In genomic region chr6:120955215-120955614, GRCm38 (mm10) we compare ENCODE assay signal across 8 mouse cellular contexts. TPM values are rescaled to one million over a fixed set of nuclear protein-coding genes. Genes with fewer than 3 reads are reported as not detected.
DNase-seq lines count a peak whose midpoint lies in the region; ATAC-seq and TF ChIP-seq lines count a peak whose summit lies in the region.

No protein-coding gene starts in this region.

- TF ChIP-seq POLR2A in thymus, adult 2 months (IDR thresholded peaks at IDR 0.05; ENCODE audit: control insufficient read depth, extremely low read depth, insufficient read depth, low read length, poor library complexity), result no peak

- no peaks in the 10 kb centered on the region for H3K9me3 ChIP-seq in liver, postnatal 0 days (ENCODE audit: low read length)

- H3K4me2 ChIP-seq in liver, postnatal 0 days (ENCODE audit: low read depth, low read length), result no peak overlapping the region

- no peak for ATAC-seq in liver, postnatal 0 days

- peak; percentile 45 for DNase-seq in layer of hippocampus, adult 9-11 months
- DNase-seq in layer of hippocampus, adult 8-10 months (ENCODE audit: low spot score in 2 of 2), result no peak
- peak; percentile 64 for DNase-seq in NIH3T3 (ENCODE audit: low read depth)
- no peak for DNase-seq in liver, postnatal 0 days
- DNase-seq in thymus, adult 2 months, result peak; percentile 53
- no peak for DNase-seq in cerebellum, postnatal 36 days
- DNase-seq in right cerebral cortex, postnatal 25 days, result no peak
- no peak for DNase-seq in frontal cortex, postnatal 10 days (ENCODE audit: low spot score in 2 of 2)

- no peak overlapping the region for H3K4me3 ChIP-seq in liver, postnatal 0 days (ENCODE audit: low read depth, low read length)
- H3K4me3 ChIP-seq in thymus, adult 2 months (ENCODE audit: control insufficient read depth, insufficient read depth, low read length), result no peak overlapping the region

- WGBS in liver, postnatal 0 days (ENCODE audit: insufficient replicate concordance), result 30% methylated on average over 3 of the region's 3 CpGs
- 4% methylated on average over 3 of the region's 3 CpGs for WGBS in thymus, adult 2 months

- TF ChIP-seq CTCF in liver, postnatal 0 days (IDR thresholded peaks at IDR 0.05; ENCODE audit: low read depth), result no peak
- no peak for TF ChIP-seq CTCF in thymus, adult 2 months (IDR thresholded peaks at IDR 0.05; ENCODE audit: borderline replicate concordance, control insufficient read depth, extremely low read depth, insufficient read depth, low read length, poor library complexity)

- TF ChIP-seq EP300 in liver, postnatal 0 days (IDR thresholded peaks at IDR 0.05; ENCODE audit: low read depth), result no peak

- H3K9ac ChIP-seq in liver, postnatal 0 days (replicated peaks), result 0 out of 2 replicates have a peak overlapping the region, but pooled peaks have one; percentile 38

- peak overlapping the region; percentile 60; the same call in 1 of the 2 replicates for H3K27ac ChIP-seq in liver, postnatal 0 days (ENCODE audit: low read depth)
- no peak overlapping the region for H3K27ac ChIP-seq in thymus, adult 2 months (ENCODE audit: control insufficient read depth, insufficient read depth, low read length)

- no peaks in the 10 kb centered on the region for H3K27me3 ChIP-seq in liver, postnatal 0 days (ENCODE audit: insufficient read depth, low read length)
- H3K27me3 ChIP-seq in thymus, adult 2 months (ENCODE audit: control insufficient read depth, insufficient read depth, low read length), result no peaks in the 10 kb centered on the region

- peaks cover 45% of the 10 kb centered on the region for H3K36me3 ChIP-seq in liver, postnatal 0 days (replicated peaks; ENCODE audit: insufficient read depth, low read length)
- H3K36me3 ChIP-seq in thymus, adult 2 months (ENCODE audit: control insufficient read depth, insufficient read depth, low read length), result no peaks in the 10 kb centered on the region

- peaks cover 35% of the 10 kb centered on the region for H3K4me1 ChIP-seq in liver, postnatal 0 days (ENCODE audit: insufficient read depth)
- H3K4me1 ChIP-seq in thymus, adult 2 months (replicated peaks; ENCODE audit: control insufficient read depth, insufficient read depth, low read length), result peaks cover 65% of the 10 kb centered on the region

RNA-seq across cellular contexts. Expression of gene Bid, which starts 38.6 kb away (rescaled TPM):
- total RNA-seq in layer of hippocampus, adult 8-10 months (2022), result 10 to 100 TPM; 10.9 to 16.3 (median 14.8) TPM
- polyA plus RNA-seq in liver, postnatal 0 days (2015; fragmentation: Nextera tagmentation; extraction: Ambion mirVana), result 24.6 and 24.7 TPM in 2 replicates
- 36.5 and 43.1 TPM in 2 replicates for polyA plus RNA-seq in thymus, adult 2 months (2012; rRNA removed)

Comparison
In these comparisons a context has a peak if more than half of its experiments do, and no peak if none do; other contexts are left out.
1. DNase-seq: peak in layer of hippocampus, adult 9-11 months (single experiment), NIH3T3 (single experiment) and thymus, adult 2 months (single experiment); none in layer of hippocampus, adult 8-10 months (0 of 2), liver, postnatal 0 days (single experiment), cerebellum, postnatal 36 days (0 of 2), right cerebral cortex, postnatal 25 days (single experiment) and frontal cortex, postnatal 10 days (0 of 2).